Mouse (Mus musculus) embryonic fibroblast, embryonic 13.5 days (primary cell): ENCODE measurements at regions not wholly inside any gene's neighbourhood (a gene's known extent, or its start where the extent isn't known, plus 50 kb on each side); places are given as distances from the start of the nearest gene placed in this dataset.

Experiments
- CTCF ChIP-seq: IDR thresholded peaks from 2 replicates; pipeline ENCODE4 v1.5.1; 2011; ENCODE audit warnings: mild to moderate bottlenecking, control low read depth, low read length, moderate library complexity, borderline replicate concordance; ENCODE audit not compliant: insufficient read depth
- POLR2A ChIP-seq: IDR thresholded peaks from 2 replicates; pipeline ENCODE4 v1.6.1; 2011; ENCODE audit warnings: low read depth, mild to moderate bottlenecking, control low read depth, low read length, moderate library complexity

GRCm38 (mm10) chr8:50914615-50915014, 2070.9 kb upstream of the Tenm3 start:
- no peak for TF ChIP-seq POLR2A
- TF ChIP-seq CTCF, result no peak
